Mouse (Mus musculus) liver, adult 2 months (tissue): ENCODE measurements around the gene Kdm4a.

Experiments used
- CTCF ChIP-seq: fragments of 200-500 bp; IDR thresholded peaks from 2 replicates; pipeline ENCODE4 v1.5.1; 2011; ENCODE audit warnings: low read depth, low read length, control low read depth
- POLR2A ChIP-seq: fragments of 200-500 bp; IDR thresholded peaks from 2 replicates; pipeline ENCODE4 v1.6.1; 2011; ENCODE audit warnings: low read length, control low read depth; ENCODE audit not compliant: insufficient read depth; ENCODE audit errors: extremely low read depth

DNA sequence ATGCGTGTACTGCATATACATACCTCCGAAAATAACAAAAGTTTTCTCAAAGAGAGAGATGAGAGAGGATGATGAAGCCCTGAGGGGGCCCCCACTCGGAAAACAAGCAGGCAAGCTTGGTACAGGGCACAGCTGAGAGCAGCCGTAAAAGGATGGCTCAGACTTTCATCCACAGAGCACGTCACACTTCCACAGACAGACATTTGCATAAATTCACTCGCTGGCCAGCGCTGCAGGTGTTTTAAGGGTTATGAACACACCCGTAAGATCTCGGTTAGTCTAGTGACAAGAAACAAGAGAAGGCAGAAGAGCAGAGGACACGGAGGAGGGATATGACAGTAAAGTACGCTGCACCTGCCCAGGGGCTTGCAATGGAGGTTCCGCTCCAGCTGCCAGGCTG lies 7.4 kb downstream of the Kdm4a start:
- TF ChIP-seq POLR2A (no peak), CTCF (no peak)
